Mouse (Mus musculus): ENCODE results near the gene 2310009B15Rik. TPM values are rescaled to one million over a fixed set of nuclear protein-coding genes. Genes with fewer than 3 reads are reported as not detected.

2310009B15Rik gene
- polyA plus RNA-seq, 1 experiment from 2014 or later, result 34.3 TPM

DNA sequence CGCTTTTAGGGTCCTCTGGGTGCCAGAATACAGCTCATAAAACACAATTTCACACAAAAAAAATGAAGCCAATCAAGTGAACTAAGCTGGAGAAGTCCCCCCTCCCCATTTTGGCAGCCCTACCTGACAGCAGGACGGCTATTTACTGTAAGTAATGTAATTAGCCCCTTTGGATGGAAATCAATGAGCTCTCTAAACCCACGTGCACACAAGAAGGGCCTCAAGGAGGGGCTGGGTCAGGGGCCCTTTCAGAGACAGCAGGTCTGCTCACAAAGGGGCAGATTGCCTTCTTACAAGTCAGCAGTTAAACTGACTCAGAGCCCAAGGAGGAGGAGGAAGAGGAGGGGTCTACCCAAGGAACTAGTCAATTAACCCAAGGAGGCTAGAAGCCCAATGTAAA, 12.5 kb downstream of the 2310009B15Rik start:
- Histone ChIP-seq H3K27me3 (ENCODE audit: control insufficient read depth, insufficient read depth, low read length) (peaks cover 41% of the 10 kb centered on the region), H3K36me3 (ENCODE audit: control insufficient read depth, insufficient read depth, low read length) (no peaks in the 10 kb centered on the region), H3K4me2 (ENCODE audit: low read depth, low read length) (0 out of 2 replicates have a peak overlapping the region, but pooled peaks have one; percentile 8), H3K27ac (ENCODE audit: low read depth, low read length) (no peak overlapping the region), H3K4me1 (ENCODE audit: control insufficient read depth, insufficient read depth, low read length) (0 out of 2 replicates have a peak, but pooled peaks cover 6% of the 10 kb centered on the region), H3K4me3 (ENCODE audit: low read depth, low read length) (no peak overlapping the region; the same call in 1 of the 2 replicates), H3K9ac (replicated peaks; ENCODE audit: low read depth, low read length) (no peak overlapping the region), H3K9me3 (ENCODE audit: control insufficient read depth, low read length) (no peaks in the 10 kb centered on the region)
- ATAC-seq (ENCODE audit: low read depth), result no peak
- 1% methylated on average over 3 of the region's 3 CpGs for WGBS

DNA sequence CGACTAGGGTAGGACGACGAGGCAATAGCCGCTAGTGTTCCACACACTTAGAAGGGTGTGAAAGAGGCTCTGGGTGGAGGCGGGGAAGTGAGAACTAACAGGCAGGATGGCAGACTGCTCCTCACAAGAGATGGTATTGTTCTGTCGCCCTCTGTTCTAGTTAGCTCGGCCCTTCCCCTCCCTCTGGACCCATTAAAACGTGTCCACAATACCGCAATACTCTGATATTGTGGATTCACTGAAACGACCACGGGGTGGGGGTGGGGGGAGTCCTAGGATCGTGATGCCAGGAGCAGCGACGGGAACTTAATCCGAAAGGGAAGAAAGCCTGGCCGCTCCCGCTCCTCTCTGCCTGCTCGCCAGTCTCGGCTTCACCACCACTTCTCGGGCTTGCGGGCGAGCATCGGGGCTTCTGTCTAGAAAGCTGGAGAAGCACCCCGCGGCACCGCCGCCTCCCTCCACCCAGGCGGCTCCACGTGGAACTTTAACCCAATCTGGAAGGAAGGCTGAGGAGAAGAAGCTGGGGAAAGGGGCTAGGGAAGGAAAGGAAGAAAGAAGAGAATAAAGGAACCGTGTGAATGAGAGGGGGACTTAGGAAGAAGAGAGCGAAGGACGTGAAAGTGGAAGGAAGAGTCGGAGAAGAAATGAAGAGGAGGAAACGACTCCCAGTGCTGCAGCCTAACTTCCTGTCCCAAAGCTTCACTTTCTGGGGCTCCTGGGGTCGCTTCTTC, 13.1 kb downstream of the 2310009B15Rik start:
- H3K4me3 ChIP-seq (ENCODE audit: low read depth, low read length), result peak overlapping the region; percentile 5; the same call in 1 of the 2 replicates
- H3K9me3 ChIP-seq (ENCODE audit: control insufficient read depth, low read length), result no peaks in the 10 kb centered on the region
- 0 out of 2 replicates have a peak, but pooled peaks cover 2% of the 10 kb centered on the region for H3K4me1 ChIP-seq (ENCODE audit: control insufficient read depth, insufficient read depth, low read length)
- H3K4me2 ChIP-seq (ENCODE audit: low read depth, low read length), result peak overlapping the region; percentile 37; the same call in 1 of the 2 replicates
- H3K27me3 ChIP-seq (ENCODE audit: control insufficient read depth, insufficient read depth, low read length), result peaks cover 46% of the 10 kb centered on the region
- under 1% methylated on average over 35 of the region's 35 CpGs for WGBS
- ATAC-seq (ENCODE audit: low read depth), result peak; percentile 9; the same call in 1 of the 2 replicates
- H3K36me3 ChIP-seq (ENCODE audit: control insufficient read depth, insufficient read depth, low read length), result no peaks in the 10 kb centered on the region
- H3K9ac ChIP-seq (replicated peaks; ENCODE audit: low read depth, low read length), result no peak overlapping the region
- H3K27ac ChIP-seq (ENCODE audit: low read depth, low read length), result no peak overlapping the region

DNA sequence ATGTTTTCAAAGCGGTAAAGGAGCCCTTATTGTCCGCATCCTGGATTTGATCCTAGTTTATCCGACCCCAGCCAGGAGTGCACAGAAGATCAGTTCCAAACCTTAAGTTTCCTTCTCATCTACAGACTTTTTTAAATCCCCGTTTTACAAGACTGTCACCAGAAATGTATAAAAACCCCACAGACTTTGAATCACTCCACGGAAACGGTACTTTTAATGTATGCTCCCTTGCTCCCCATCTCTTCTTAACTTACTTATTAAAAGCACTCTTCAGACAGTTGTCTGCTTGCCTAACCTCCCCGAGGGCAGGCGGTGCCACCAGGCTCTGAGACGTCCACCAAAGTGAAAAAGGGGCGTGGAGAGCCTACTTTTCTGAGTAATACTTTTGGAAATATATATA, 13.9 kb downstream of the 2310009B15Rik start:
- Histone ChIP-seq H3K27ac (ENCODE audit: low read depth, low read length) (no peak overlapping the region), H3K27me3 (ENCODE audit: control insufficient read depth, insufficient read depth, low read length) (peaks cover 47% of the 10 kb centered on the region)
- WGBS, result 2% methylated on average over 10 of the region's 10 CpGs

DNA sequence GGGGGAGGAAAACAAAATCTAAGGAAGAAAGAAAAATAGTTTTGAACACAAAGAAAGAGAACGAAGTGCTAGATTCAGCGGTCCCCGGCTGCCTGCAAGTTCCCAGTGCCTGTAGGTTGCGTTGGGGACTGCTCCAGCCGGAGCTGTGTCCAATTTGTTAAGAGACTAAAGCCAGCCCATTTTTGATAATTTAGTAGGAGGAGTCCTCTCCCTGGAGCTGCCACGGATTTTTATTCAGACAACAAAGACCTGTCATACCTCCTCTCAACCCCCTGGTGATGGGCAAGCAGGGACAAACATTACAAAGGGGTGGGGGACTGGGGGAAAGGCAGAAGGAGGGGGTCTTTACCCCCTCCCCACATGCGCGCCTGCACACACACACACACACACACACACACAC, 14.3 kb downstream of the 2310009B15Rik start:
- H3K4me1 ChIP-seq (ENCODE audit: control insufficient read depth, insufficient read depth, low read length), result no peaks in the 10 kb centered on the region
- H3K4me2 ChIP-seq (ENCODE audit: low read depth, low read length), result peak overlapping the region; percentile 36; the same call in 1 of the 2 replicates
- H3K9ac ChIP-seq (replicated peaks; ENCODE audit: low read depth, low read length), result no peak overlapping the region
- H3K27ac ChIP-seq (ENCODE audit: low read depth, low read length), result no peak overlapping the region
- H3K4me3 ChIP-seq (ENCODE audit: low read depth, low read length), result peak overlapping the region; percentile 18; the same call in 1 of the 2 replicates
- no peak for ATAC-seq (ENCODE audit: low read depth)
- no peaks in the 10 kb centered on the region for H3K36me3 ChIP-seq (ENCODE audit: control insufficient read depth, insufficient read depth, low read length)
- WGBS, result 0% methylated on average over 8 of the region's 8 CpGs
- no peaks in the 10 kb centered on the region for H3K9me3 ChIP-seq (ENCODE audit: control insufficient read depth, low read length)
- peaks cover 51% of the 10 kb centered on the region for H3K27me3 ChIP-seq (ENCODE audit: control insufficient read depth, insufficient read depth, low read length)

More for the DNA sequence above, 13.9 kb downstream of the 2310009B15Rik start:
- Histone ChIP-seq H3K4me1 (ENCODE audit: control insufficient read depth, insufficient read depth, low read length) (no peaks in the 10 kb centered on the region), H3K4me2 (ENCODE audit: low read depth, low read length) (no peak overlapping the region), H3K4me3 (ENCODE audit: low read depth, low read length) (no peak overlapping the region), H3K36me3 (ENCODE audit: control insufficient read depth, insufficient read depth, low read length) (no peaks in the 10 kb centered on the region), H3K9me3 (ENCODE audit: control insufficient read depth, low read length) (no peaks in the 10 kb centered on the region), H3K9ac (replicated peaks; ENCODE audit: low read depth, low read length) (no peak overlapping the region)
- ATAC-seq (ENCODE audit: low read depth), result no peak

DNA sequence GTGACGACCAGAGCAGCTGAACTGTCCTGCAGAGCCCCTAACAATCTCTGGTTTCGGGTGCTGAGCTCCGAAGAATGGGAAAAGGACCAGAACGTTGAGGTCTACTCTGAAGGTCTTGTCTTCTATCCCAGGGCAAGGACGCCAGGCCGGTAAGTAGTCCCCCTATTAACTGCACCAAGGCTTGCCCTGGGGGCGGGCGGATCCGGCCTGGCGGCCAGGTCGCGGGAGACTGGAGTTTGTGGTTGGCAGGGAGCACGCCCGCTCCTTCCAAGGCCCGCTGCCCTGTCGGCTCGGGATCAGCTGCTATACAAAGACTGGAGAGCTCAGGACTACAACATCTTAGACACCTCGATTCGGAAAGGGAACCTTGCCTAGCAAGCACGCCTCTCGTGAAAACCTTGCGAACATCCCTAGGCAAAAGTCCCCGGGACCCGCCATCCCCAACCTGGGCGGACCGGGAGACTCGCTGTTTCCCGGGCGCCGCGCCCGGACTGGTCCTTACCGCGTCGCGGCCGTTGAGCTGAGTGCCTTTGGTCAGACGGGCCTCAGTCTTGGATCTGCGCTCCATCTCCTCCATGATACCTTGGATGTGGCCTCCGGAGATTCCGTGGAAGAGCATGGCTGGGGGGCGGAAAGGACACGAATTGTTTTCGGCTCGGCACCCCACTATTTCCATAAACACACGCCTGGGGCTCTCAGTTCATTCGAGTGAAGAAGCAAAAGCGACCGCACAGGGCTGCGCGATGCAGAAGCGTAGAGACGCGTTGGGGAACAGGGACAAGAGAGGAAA, 15.2 kb downstream of the 2310009B15Rik start:
- Histone ChIP-seq H3K27ac (ENCODE audit: low read depth, low read length) (no peak overlapping the region), H3K4me2 (ENCODE audit: low read depth, low read length) (peak overlapping the region; percentile 36), H3K36me3 (ENCODE audit: control insufficient read depth, insufficient read depth, low read length) (no peaks in the 10 kb centered on the region), H3K9ac (replicated peaks; ENCODE audit: low read depth, low read length) (no peak overlapping the region), H3K4me1 (ENCODE audit: control insufficient read depth, insufficient read depth, low read length) (no peaks in the 10 kb centered on the region), H3K27me3 (ENCODE audit: control insufficient read depth, insufficient read depth, low read length) (peaks cover 55% of the 10 kb centered on the region), H3K9me3 (ENCODE audit: control insufficient read depth, low read length) (no peaks in the 10 kb centered on the region), H3K4me3 (ENCODE audit: low read depth, low read length) (peak overlapping the region; percentile 18)
- under 1% methylated on average over 54 of the region's 54 CpGs for WGBS
- peak; percentile 36 for ATAC-seq (ENCODE audit: low read depth)

DNA sequence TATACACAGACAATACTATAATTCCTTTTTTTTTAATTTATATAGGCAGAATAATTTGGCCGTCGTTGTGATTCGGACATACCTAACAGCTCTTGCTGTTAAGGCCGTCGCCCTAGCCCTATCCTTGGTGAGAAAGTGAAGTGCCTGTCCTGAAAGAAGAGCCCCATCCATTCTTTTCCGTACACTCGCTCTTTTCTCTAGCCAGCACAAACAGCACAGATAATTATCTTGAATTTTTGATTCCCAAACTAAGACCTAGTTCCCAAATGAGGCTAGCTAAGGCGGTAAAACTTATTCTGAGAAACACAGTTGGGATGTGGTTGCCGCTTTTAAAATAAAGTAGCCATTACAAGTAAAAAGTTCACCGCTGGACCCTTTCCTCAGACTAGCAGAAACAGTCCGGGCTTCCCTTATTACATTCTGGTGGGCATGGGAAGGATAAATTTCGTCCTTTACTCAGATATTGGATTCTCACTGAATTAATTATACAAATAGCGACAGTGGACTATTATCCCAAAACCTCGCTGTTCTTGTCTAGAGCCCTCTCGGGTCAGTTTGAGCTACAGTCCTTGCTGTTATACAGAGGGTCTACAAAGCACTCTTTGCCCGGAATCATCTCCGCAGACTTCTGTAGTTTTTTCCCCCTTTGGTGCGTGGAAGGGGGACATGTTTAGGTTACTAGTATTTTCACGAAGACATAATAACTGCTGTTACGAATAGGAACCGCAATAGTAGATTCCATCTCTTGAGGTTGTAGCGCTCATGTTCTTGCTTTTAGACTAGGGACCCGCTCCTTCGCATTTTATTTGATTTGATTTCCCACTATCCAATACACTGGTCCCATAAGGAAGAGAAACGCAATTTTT, 16.0 kb downstream of the 2310009B15Rik start:
- H3K4me2 ChIP-seq (ENCODE audit: low read depth, low read length), result no peak overlapping the region
- no peaks in the 10 kb centered on the region for H3K9me3 ChIP-seq (ENCODE audit: control insufficient read depth, low read length)
- H3K36me3 ChIP-seq (ENCODE audit: control insufficient read depth, insufficient read depth, low read length), result no peaks in the 10 kb centered on the region
- H3K27ac ChIP-seq (ENCODE audit: low read depth, low read length), result no peak overlapping the region
- 1% methylated on average over 25 of the region's 25 CpGs for WGBS
- peak overlapping the region; percentile 18; the same call in 1 of the 2 replicates for H3K4me3 ChIP-seq (ENCODE audit: low read depth, low read length)
- ATAC-seq (ENCODE audit: low read depth), result no peak
- no peaks in the 10 kb centered on the region for H3K4me1 ChIP-seq (ENCODE audit: control insufficient read depth, insufficient read depth, low read length)
- H3K27me3 ChIP-seq (ENCODE audit: control insufficient read depth, insufficient read depth, low read length), result peaks cover 57% of the 10 kb centered on the region
- no peak overlapping the region for H3K9ac ChIP-seq (replicated peaks; ENCODE audit: low read depth, low read length)

DNA sequence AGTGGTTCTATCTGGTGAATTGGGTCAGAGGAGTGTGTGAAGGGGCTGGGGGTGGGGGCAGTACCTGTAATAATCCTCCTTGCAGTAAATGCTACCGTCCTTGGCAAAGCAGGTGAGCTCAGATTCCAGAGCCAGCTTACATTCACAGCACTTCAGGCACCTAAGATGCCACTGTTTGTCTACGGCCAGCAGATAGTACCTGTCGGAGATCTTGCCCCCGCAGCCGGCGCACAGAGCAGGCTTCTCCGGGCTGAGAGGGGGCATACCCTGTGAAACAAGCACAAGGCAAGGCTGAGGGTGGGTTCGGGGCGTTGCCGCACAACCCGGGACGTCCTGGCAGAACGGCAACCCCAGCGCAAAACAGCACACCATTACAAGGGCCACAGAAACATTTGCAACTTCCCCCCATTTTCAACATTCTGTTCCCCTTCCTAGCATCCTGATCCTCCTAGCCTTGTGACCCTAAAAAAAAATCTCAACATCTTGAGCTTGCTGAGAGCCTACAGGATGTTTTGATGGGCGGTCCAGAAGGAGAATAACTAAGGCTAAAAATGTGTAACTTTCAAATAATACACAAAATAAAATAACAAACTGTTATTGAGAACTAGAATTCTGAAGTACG, 16.7 kb downstream of the 2310009B15Rik start:
- Histone ChIP-seq H3K27me3 (ENCODE audit: control insufficient read depth, insufficient read depth, low read length) (peaks cover 55% of the 10 kb centered on the region), H3K4me2 (ENCODE audit: low read depth, low read length) (no peak overlapping the region), H3K4me3 (ENCODE audit: low read depth, low read length) (no peak overlapping the region), H3K36me3 (ENCODE audit: control insufficient read depth, insufficient read depth, low read length) (no peaks in the 10 kb centered on the region), H3K9ac (replicated peaks; ENCODE audit: low read depth, low read length) (no peak overlapping the region), H3K9me3 (ENCODE audit: control insufficient read depth, low read length) (no peaks in the 10 kb centered on the region), H3K4me1 (ENCODE audit: control insufficient read depth, insufficient read depth, low read length) (no peaks in the 10 kb centered on the region), H3K27ac (ENCODE audit: low read depth, low read length) (no peak overlapping the region)
- WGBS, result 4% methylated on average over 16 of the region's 16 CpGs
- ATAC-seq (ENCODE audit: low read depth), result no peak

DNA sequence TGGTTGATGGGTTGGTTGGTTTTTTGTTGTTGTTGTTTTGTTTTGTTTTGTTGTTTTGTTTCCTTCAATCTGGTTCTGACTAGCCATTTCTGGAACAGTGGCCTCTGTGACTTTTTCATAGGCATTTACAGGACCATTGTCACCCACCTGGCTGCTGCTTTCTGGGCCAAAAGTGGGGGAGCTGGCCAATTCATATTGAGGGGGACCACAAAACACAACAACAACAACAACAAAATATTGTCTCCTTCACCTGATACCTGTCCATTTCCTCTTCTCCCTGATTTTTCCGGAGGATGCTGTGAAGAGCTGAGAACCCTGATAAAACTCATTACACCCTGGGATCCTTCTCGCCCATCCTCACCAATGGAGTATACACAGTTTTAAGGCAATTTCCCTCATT, 17.4 kb downstream of the 2310009B15Rik start:
- 7% methylated on average over 2 of the region's 2 CpGs for WGBS
- Histone ChIP-seq H3K4me3 (ENCODE audit: low read depth, low read length) (no peak overlapping the region), H3K9me3 (ENCODE audit: control insufficient read depth, low read length) (no peaks in the 10 kb centered on the region), H3K27me3 (ENCODE audit: control insufficient read depth, insufficient read depth, low read length) (peaks cover 56% of the 10 kb centered on the region), H3K27ac (ENCODE audit: low read depth, low read length) (no peak overlapping the region), H3K4me2 (ENCODE audit: low read depth, low read length) (no peak overlapping the region), H3K36me3 (ENCODE audit: control insufficient read depth, insufficient read depth, low read length) (no peaks in the 10 kb centered on the region), H3K9ac (replicated peaks; ENCODE audit: low read depth, low read length) (no peak overlapping the region), H3K4me1 (ENCODE audit: control insufficient read depth, insufficient read depth, low read length) (no peaks in the 10 kb centered on the region)
- ATAC-seq (ENCODE audit: low read depth), result no peak

Measured in neural tube, embryonic 14.5 days (tissue).